Mouse (Mus musculus) small intestine, adult 2 months (tissue): ENCODE data around the gene Mob3a.

Experiments used
- CTCF ChIP-seq: fragments of 200-500 bp; IDR thresholded peaks from 2 replicates; pipeline ENCODE4 v1.5.1; 2012; ENCODE audit warnings: low read depth, mild to moderate bottlenecking, control low read depth, inconsistent platforms, low read length, moderate library complexity, mixed read lengths; ENCODE audit not compliant: insufficient replicate concordance, insufficient read length; ENCODE audit errors: extremely low read depth
- POLR2A ChIP-seq: fragments of 200-500 bp; IDR thresholded peaks from 2 replicates; pipeline ENCODE4 v1.6.1; 2012; ENCODE audit warnings: low read depth, mild to moderate bottlenecking, control low read depth, inconsistent platforms, low read length, moderate library complexity

- TF ChIP-seq POLR2A = no peak
- TF ChIP-seq CTCF = no peak
These were observed 22.1 kb downstream of the Mob3a start for GRCm38 (mm10) chr10:80679556-80680259.
